Mouse (Mus musculus) bone marrow macrophage, adult 2 months (primary cell): Measurements from ENCODE around the gene Parm1.

Source experiments
- CTCF ChIP-seq: IDR thresholded peaks from 2 replicates; pipeline ENCODE4 v1.5.1; 2012; ENCODE audit warnings: low read depth, mild to moderate bottlenecking, low read length, moderate library complexity
- POLR2A ChIP-seq: IDR thresholded peaks from 2 replicates; pipeline ENCODE4 v1.6.1; 2012; ENCODE audit warnings: mild to moderate bottlenecking, low read depth, low read length, borderline replicate concordance

DNA sequence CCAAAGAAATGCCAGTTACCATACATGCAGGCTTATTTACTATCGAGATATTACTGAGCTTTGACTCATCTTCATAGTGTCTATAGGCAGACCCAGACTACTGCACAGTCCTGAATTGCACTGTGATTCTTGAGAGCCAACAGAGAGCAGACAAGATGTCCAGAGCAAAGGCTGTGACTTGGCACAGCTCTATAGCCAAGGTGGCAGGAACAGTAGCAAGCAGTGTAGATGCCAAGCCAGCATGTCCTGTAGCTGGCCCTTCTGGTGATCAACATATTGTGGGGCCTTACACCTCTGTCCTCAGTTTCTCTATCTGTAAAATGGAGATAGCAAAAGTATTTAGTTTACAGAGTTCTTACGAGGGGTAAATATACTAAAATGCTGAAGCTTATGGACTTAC, 89.8 kb downstream of the Parm1 start:
- TF ChIP-seq POLR2A (no peak), CTCF (no peak)
